Comparison of ENCODE assay signal across 8 mouse cellular contexts in genomic region chr3:89246261-89247100, GRCm38 (mm10). TPM values are rescaled to one million over a fixed set of nuclear protein-coding genes. Genes with fewer than 3 reads are reported as not detected.
A peak's percentile ranks its signal among the peaks of the same experiment; 100 is the strongest.
DNase-seq lines count a peak whose midpoint lies in the region; ATAC-seq and TF ChIP-seq lines count a peak whose summit lies in the region.

Gene Trim46, minus strand, starts transcription at chr3:89246309.

- intact Hi-C loops in left cerebral cortex, postnatal 14 days (cut with DNase I): no loop called here

- peak within 1 kb of the TSS; percentile 70 for H3K4me3 ChIP-seq in cortical plate, adult 2 months (ENCODE audit: insufficient read depth, low read length)

- H3K27ac ChIP-seq in cortical plate, adult 2 months (ENCODE audit: insufficient read depth, low read length): peak within 1 kb of the TSS; percentile 83

- peaks cover 2% of the 10 kb centered on the region; the same call in 1 of the 2 replicates for H3K4me1 ChIP-seq in cortical plate, adult 2 months (ENCODE audit: control insufficient read depth, insufficient read depth, low read length)

- peak; percentile 91 to 97 for DNase-seq in adrenal gland, adult (ENCODE audit: inconsistent age in 2 of 2, low spot score in 1 of 2)
- peak; percentile 73 to 82 for DNase-seq in gastrocnemius, adult 8-10 months (ENCODE audit: low spot score in 2 of 2)
- peak; percentile 95 for DNase-seq in induced T-regulatory cell, adult 2 months (ENCODE audit: low read depth)
- peak; percentile 91 to 94 for DNase-seq in left cerebral cortex, postnatal 14 days (ENCODE audit: low spot score in 2 of 2)
- peak; percentile 93 for DNase-seq in right cerebral cortex, postnatal 14 days
- peak; percentile 88 for DNase-seq in urinary bladder, postnatal 25 days (ENCODE audit: low spot score)

- ATAC-seq in megakaryocyte-erythroid progenitor cell, adult 5-6 weeks (replicated peaks; ENCODE audit: low FRiP score, low TSS enrichment, poor library complexity, severe bottlenecking): peak; percentile 68

- peak; percentile 94 for TF ChIP-seq CTCF in cortical plate, adult 2 months (IDR thresholded peaks at IDR 0.05; ENCODE audit: extremely low read depth, insufficient read depth, low read length)

- peak; percentile 60; the same call in 1 of the 2 replicates for TF ChIP-seq POLR2A in cortical plate, adult 2 months (IDR thresholded peaks at IDR 0.05; ENCODE audit: extremely low read depth, insufficient read depth, low read length)

RNA-seq across cellular contexts. Expression of gene Trim46, which starts in this region (rescaled TPM):
- polyA plus RNA-seq in cortical plate, adult 2 months (2012; rRNA removed): 87.2 and 91.0 TPM in 2 replicates
- under 1 TPM; 0.10 to 0.45 (median 0.11) TPM for total RNA-seq in gastrocnemius, adult 8-10 months (2022)
- 100 to 1,000 TPM; 102 to 105 TPM for total RNA-seq in left cerebral cortex, postnatal 14 days (2021)
- not detected in 2 replicates for total RNA-seq in megakaryocyte-erythroid progenitor cell, adult 5-6 weeks (2014; fragmentation: Nextera tagmentation)
- total RNA-seq in megakaryocyte-erythroid progenitor cell, adult 5-6 weeks (2017): not detected in 2 replicates

Comparison
In these comparisons a context has a peak if more than half of its experiments do, and no peak if none do; other contexts are left out.
1. Peak in every context shown above with its lines: DNase-seq, ATAC-seq, H3K4me3 ChIP-seq and H3K27ac ChIP-seq.
2. RNA of gene Trim46 (total RNA-seq): 102 to 105 TPM in left cerebral cortex, postnatal 14 days; 0.10 to 0.45 TPM in gastrocnemius, adult 8-10 months and not detected in megakaryocyte-erythroid progenitor cell, adult 5-6 weeks; every median in the first group is over 10 times any median in the second.
3. Peak in DNase-seq in gastrocnemius, adult 8-10 months; RNA of the gene not detected or under 1 TPM.
4. Peak in ATAC-seq in megakaryocyte-erythroid progenitor cell, adult 5-6 weeks; RNA of the gene not detected or under 1 TPM.